Mouse (Mus musculus) liver, adult 2 months (tissue): ENCODE measurements around the gene Clec12b. TPM values are rescaled to one million over a fixed set of nuclear protein-coding genes. Genes with fewer than 3 reads are reported as not detected.

Experiments
- DNase-seq: peaks from one replicate; pipeline ENCODE4 v3.0.0-alpha.2; 2011; ENCODE audit warnings: low read depth, low spot score; ENCODE audit errors: extremely low read depth
- H3K27ac ChIP-seq: fragments of 200-500 bp; replicated peaks from 2 replicates; pipeline ENCODE4 v1.5.1; 2012; ENCODE audit warnings: low read depth, mild to moderate bottlenecking, control low read depth, inconsistent platforms, low read length; ENCODE audit not compliant: insufficient read depth
- H3K27me3 ChIP-seq: fragments of 200-500 bp; 2 replicates; pipeline ENCODE4 v1.6.1; 2012; ENCODE audit warnings: mild to moderate bottlenecking, moderate library complexity, low read length, inconsistent platforms; ENCODE audit not compliant: control insufficient read depth, insufficient read depth
- H3K36me3 ChIP-seq: fragments of 200-500 bp; 2 replicates; pipeline ENCODE4 v1.6.1; 2012; ENCODE audit warnings: low read length, inconsistent platforms; ENCODE audit not compliant: control insufficient read depth, insufficient read depth
- H3K4me1 ChIP-seq: fragments of 200-500 bp; 2 replicates; pipeline ENCODE4 v1.6.1; 2011; ENCODE audit warnings: low read length; ENCODE audit not compliant: control insufficient read depth, insufficient read depth
- H3K4me3 ChIP-seq: fragments of 200-500 bp; 2 replicates; pipeline ENCODE4 v1.5.1; 2011; ENCODE audit warnings: low read depth, mild to moderate bottlenecking, control low read depth, low read length, moderate library complexity; ENCODE audit not compliant: insufficient read depth
- H3K79me2 ChIP-seq: fragments of 200-500 bp; 2 replicates; pipeline ENCODE4 v1.6.1; 2012; ENCODE audit warnings: inconsistent platforms, mild to moderate bottlenecking, low read length, moderate library complexity; ENCODE audit not compliant: control insufficient read depth, insufficient read depth
- H3K9ac ChIP-seq: fragments of 200-500 bp; 2 replicates; pipeline ENCODE4 v1.6.1; 2012; ENCODE audit warnings: low read depth, mild to moderate bottlenecking, control low read depth, inconsistent platforms, low read length
- CTCF ChIP-seq: fragments of 200-500 bp; IDR thresholded peaks from 2 replicates; pipeline ENCODE4 v1.5.1; 2011; ENCODE audit warnings: low read depth, low read length, control low read depth
- POLR2A ChIP-seq: fragments of 200-500 bp; IDR thresholded peaks from 2 replicates; pipeline ENCODE4 v1.6.1; 2011; ENCODE audit warnings: low read length, control low read depth; ENCODE audit not compliant: insufficient read depth; ENCODE audit errors: extremely low read depth
- whole genome bisulfite sequencing: fragments of 180-500 bp; shearing (Covaris S2); methylation state at CpG from one replicate; pipeline ENCODE4 v1.1.7; 2018; 5-methylcytosine and 5-hydroxymethylcytosine counted together
- polyA plus RNA-seq: library from polyadenylated mRNA; depleted of rRNA; stranded (reverse); fragments of >200 nt; gene quantifications from 2 replicates; pipeline ENCODE4 v1.2.3, GENCODE M21; 2012
- total RNA-seq: library from RNA; depleted of rRNA; stranded (reverse); fragments of >200 nt; gene quantifications from 2 replicates; pipeline ENCODE4 v1.2.3, GENCODE M21; 2014

The Clec12b gene
- total and polyA plus RNA-seq, 2 experiments = not detected

- Histone ChIP-seq H3K36me3 (no peaks in the 10 kb centered on the region), H3K79me2 (no peaks in the 10 kb centered on the region), H3K9ac (no peak overlapping the region), H3K4me1 (no peaks in the 10 kb centered on the region; the same call in 1 of the 2 replicates), H3K27ac (no peak overlapping the region), H3K4me3 (no peak overlapping the region), H3K27me3 (no peaks in the 10 kb centered on the region)
- DNase-seq = no peak
- no peak for TF ChIP-seq POLR2A
- no peak for TF ChIP-seq CTCF
- WGBS = 92% methylated on average over 6 of the region's 6 CpGs
Observed at GRCm38 (mm10) chr6:129403391-129403790, 17.7 kb upstream of the Clec12b start.

- Histone ChIP-seq H3K27ac (no peak overlapping the region), H3K4me3 (no peak overlapping the region), H3K27me3 (no peaks in the 10 kb centered on the region), H3K4me1 (no peaks in the 10 kb centered on the region; the same call in 1 of the 2 replicates), H3K79me2 (no peaks in the 10 kb centered on the region), H3K36me3 (no peaks in the 10 kb centered on the region), H3K9ac (no peak overlapping the region)
- TF ChIP-seq POLR2A (no peak), CTCF (no peak)
- no peak for DNase-seq
- 91% methylated on average over 2 of the region's 2 CpGs for WGBS
Observed at GRCm38 (mm10) chr6:129402404-129402803, 16.7 kb upstream of the Clec12b start.

GRCm38 (mm10) chr6:129399945-129400344 lies 14.3 kb upstream of the Clec12b start:
- WGBS = 32% methylated on average over 6 of the region's 6 CpGs
- H3K36me3 ChIP-seq = no peaks in the 10 kb centered on the region
- H3K9ac ChIP-seq = 0 out of 2 replicates have a peak overlapping the region, but pooled peaks have one; percentile 36
- DNase-seq = peak; percentile 51
- TF ChIP-seq CTCF (no peak), POLR2A (no peak)
- H3K4me1 ChIP-seq = no peaks in the 10 kb centered on the region; the same call in 1 of the 2 replicates
- no peaks in the 10 kb centered on the region for H3K79me2 ChIP-seq
- H3K27ac ChIP-seq = peak overlapping the region; percentile 62
- no peaks in the 10 kb centered on the region for H3K27me3 ChIP-seq
- peak overlapping the region; percentile 17; the same call in 1 of the 2 replicates for H3K4me3 ChIP-seq

- no peaks in the 10 kb centered on the region for H3K27me3 ChIP-seq
- no peak for DNase-seq
- WGBS = 75% methylated on average over 8 of the region's 8 CpGs
- H3K4me3 ChIP-seq = peak within 1 kb of the TSS; percentile 44
- H3K79me2 ChIP-seq = no peaks in the 10 kb centered on the region
- peak within 1 kb of the TSS; percentile 50 for H3K9ac ChIP-seq
- TF ChIP-seq POLR2A (no peak), CTCF (no peak)
- H3K4me1 ChIP-seq = peaks cover 2% of the 10 kb centered on the region; the same call in 1 of the 2 replicates
- peak within 1 kb of the TSS; percentile 63 for H3K27ac ChIP-seq
- H3K36me3 ChIP-seq = no peaks in the 10 kb centered on the region
Observed at GRCm38 (mm10) chr6:129396997-129397396, 11.3 kb upstream of the Clec12b start, which contains the start of gene Clec1b. Gene Clec1b, plus strand, starts transcription at chr6:129397297.

- no peak for DNase-seq
- H3K36me3 ChIP-seq = no peaks in the 10 kb centered on the region
- TF ChIP-seq CTCF (no peak), POLR2A (no peak)
- H3K9ac ChIP-seq = no peak overlapping the region
- H3K4me1 ChIP-seq = peaks cover 2% of the 10 kb centered on the region; the same call in 1 of the 2 replicates
- 73% methylated on average over 6 of the region's 6 CpGs for WGBS
- no peak overlapping the region for H3K27ac ChIP-seq
- no peaks in the 10 kb centered on the region for H3K79me2 ChIP-seq
- no peaks in the 10 kb centered on the region for H3K27me3 ChIP-seq
- H3K4me3 ChIP-seq = no peak overlapping the region
Observed at GRCm38 (mm10) chr6:129393732-129394131, 8.1 kb upstream of the Clec12b start.

GRCm38 (mm10) chr6:129393087-129393720 lies 7.5 kb upstream of the Clec12b start:
- Histone ChIP-seq H3K27ac (no peak overlapping the region), H3K79me2 (no peaks in the 10 kb centered on the region), H3K27me3 (no peaks in the 10 kb centered on the region), H3K4me3 (no peak overlapping the region), H3K4me1 (peaks cover 2% of the 10 kb centered on the region; the same call in 1 of the 2 replicates), H3K36me3 (no peaks in the 10 kb centered on the region), H3K9ac (no peak overlapping the region)
- TF ChIP-seq CTCF = peak; percentile 67
- no peak for TF ChIP-seq POLR2A
- WGBS = 17% methylated on average over 2 of the region's 2 CpGs
- peak; percentile 34 for DNase-seq
